Mouse (Mus musculus): ENCODE results near the gene Serpinb6a.
A peak's percentile ranks its signal among the peaks of the same experiment; 100 is the strongest.

Serpinb6a gene

GRCm38 (mm10) chr13:34002058-34003006, at the start of gene Serpinb6a, which contains the start of gene Ripk1:
Gene Serpinb6a (minus strand): TSS chr13:34002794.
Gene Ripk1 (plus strand): TSS chr13:34002363.
- peak; percentile 89 for DNase-seq (ENCODE audit: extremely low spot score)

- DNase-seq (ENCODE audit: extremely low spot score), result no peak
Measured at GRCm38 (mm10) chr13:34051692-34052091, 49.1 kb upstream of the Serpinb6a start.

GRCm38 (mm10) chr13:34050479-34050878, 47.9 kb upstream of the Serpinb6a start:
- DNase-seq (ENCODE audit: extremely low spot score), result no peak

GRCm38 (mm10) chr13:34047526-34047925, 44.9 kb upstream of the Serpinb6a start:
- DNase-seq (ENCODE audit: extremely low spot score), result no peak

- peak; percentile 73 for DNase-seq (ENCODE audit: extremely low spot score)
Measured at GRCm38 (mm10) chr13:34046421-34047012, 43.9 kb upstream of the Serpinb6a start.

- no peak for DNase-seq (ENCODE audit: extremely low spot score)
Measured at GRCm38 (mm10) chr13:34045511-34046249, 43.1 kb upstream of the Serpinb6a start.

- DNase-seq (ENCODE audit: extremely low spot score), result no peak
Measured at GRCm38 (mm10) chr13:34043716-34044393, 41.3 kb upstream of the Serpinb6a start.

- DNase-seq (ENCODE audit: extremely low spot score), result no peak
Measured at GRCm38 (mm10) chr13:34040091-34040490, 37.5 kb upstream of the Serpinb6a start.

- no peak for DNase-seq (ENCODE audit: extremely low spot score)
Measured at GRCm38 (mm10) chr13:34038901-34039341, 36.3 kb upstream of the Serpinb6a start.

- no peak for DNase-seq (ENCODE audit: extremely low spot score)
Measured at GRCm38 (mm10) chr13:34038056-34038432, 35.5 kb upstream of the Serpinb6a start.

- peak; percentile 89 for DNase-seq (ENCODE audit: extremely low spot score)
Measured at GRCm38 (mm10) chr13:34037172-34038055, 34.8 kb upstream of the Serpinb6a start, which contains the start of gene Bphl. Gene Bphl (plus strand): TSS chr13:34037597.

GRCm38 (mm10) chr13:34036726-34037125, 34.1 kb upstream of the Serpinb6a start:
- no peak for DNase-seq (ENCODE audit: extremely low spot score)

- no peak for DNase-seq (ENCODE audit: extremely low spot score)
Measured at GRCm38 (mm10) chr13:34035424-34035823, 32.8 kb upstream of the Serpinb6a start.

- DNase-seq (ENCODE audit: extremely low spot score), result no peak
Measured at GRCm38 (mm10) chr13:34032041-34032440, 29.4 kb upstream of the Serpinb6a start.

GRCm38 (mm10) chr13:34021998-34022397, 19.4 kb upstream of the Serpinb6a start:
- DNase-seq (ENCODE audit: extremely low spot score), result no peak

GRCm38 (mm10) chr13:34018521-34018920, 15.9 kb upstream of the Serpinb6a start:
- DNase-seq (ENCODE audit: extremely low spot score), result no peak

GRCm38 (mm10) chr13:34016927-34017569, 14.5 kb upstream of the Serpinb6a start:
- no peak for DNase-seq (ENCODE audit: extremely low spot score)

- DNase-seq (ENCODE audit: extremely low spot score), result no peak
Measured at GRCm38 (mm10) chr13:34007234-34007633, 4.6 kb upstream of the Serpinb6a start.

- no peak for DNase-seq (ENCODE audit: extremely low spot score)
Measured at GRCm38 (mm10) chr13:34003058-34003457, 464 bp upstream of the Serpinb6a start.

- DNase-seq (ENCODE audit: extremely low spot score), result peak; percentile 51
Measured at GRCm38 (mm10) chr13:33995197-33995596, 7.4 kb downstream of the Serpinb6a start.

Measured in embryo, embryonic 9.5 days (tissue).